Mouse (Mus musculus): ENCODE measurements around the gene Rps6ka2.

GRCm38 (mm10) chr17:7206434-7207145, 36.7 kb downstream of the Rps6ka2 start:
- TF ChIP-seq CTCF (IDR thresholded peaks at IDR 0.05; ENCODE audit: low read depth) (no peak), EP300 (optimal IDR thresholded peaks at IDR 0.05) (no peak)
